Mouse (Mus musculus): ENCODE data around the gene Tubb2b. TPM values are rescaled to one million over a fixed set of nuclear protein-coding genes. Genes with fewer than 3 reads are reported as not detected.

Tubb2b gene
- polyA plus RNA-seq, 1 experiment from 2014 or later = 13.4 TPM

- WGBS = 42% methylated on average over 4 of the region's 4 CpGs
- Histone ChIP-seq H3K4me1 (replicated peaks; ENCODE audit: control insufficient read depth, insufficient read depth) (no peaks in the 10 kb centered on the region), H3K9me3 (ENCODE audit: control insufficient read depth, low read length) (no peaks in the 10 kb centered on the region), H3K4me2 (replicated peaks; ENCODE audit: low read depth) (no peak overlapping the region), H3K27me3 (ENCODE audit: control insufficient read depth, insufficient read depth, low read length) (no peaks in the 10 kb centered on the region), H3K4me3 (ENCODE audit: low read depth, low read length) (no peak overlapping the region), H3K9ac (ENCODE audit: low read length) (no peak overlapping the region), H3K36me3 (ENCODE audit: control insufficient read depth, insufficient read depth, low read length) (no peaks in the 10 kb centered on the region), H3K27ac (replicated peaks) (no peak overlapping the region)
- peak; percentile 47; the same call in 1 of the 2 replicates for ATAC-seq (ENCODE audit: low FRiP score, low TSS enrichment)
- DNase-seq (ENCODE audit: low spot score) = peak; percentile 34
- no peak for TF ChIP-seq CTCF (IDR thresholded peaks at IDR 0.05; ENCODE audit: low read depth)
- no peak for TF ChIP-seq EP300 (optimal IDR thresholded peaks at IDR 0.05)
These were observed 20.6 kb downstream of the Tubb2b start for GRCm38 (mm10) chr13:34109677-34110058.

GRCm38 (mm10) chr13:34109035-34109676 lies 21.1 kb downstream of the Tubb2b start:
- no peaks in the 10 kb centered on the region for H3K9me3 ChIP-seq (ENCODE audit: control insufficient read depth, low read length)
- no peak overlapping the region for H3K4me3 ChIP-seq (ENCODE audit: low read depth, low read length)
- H3K4me2 ChIP-seq (replicated peaks; ENCODE audit: low read depth) = no peak overlapping the region
- H3K27ac ChIP-seq (replicated peaks) = no peak overlapping the region
- H3K27me3 ChIP-seq (ENCODE audit: control insufficient read depth, insufficient read depth, low read length) = no peaks in the 10 kb centered on the region
- no peaks in the 10 kb centered on the region for H3K36me3 ChIP-seq (ENCODE audit: control insufficient read depth, insufficient read depth, low read length)
- no peaks in the 10 kb centered on the region for H3K4me1 ChIP-seq (replicated peaks; ENCODE audit: control insufficient read depth, insufficient read depth)
- no peak for ATAC-seq (ENCODE audit: low FRiP score, low TSS enrichment)
- DNase-seq (ENCODE audit: low spot score) = no peak
- H3K9ac ChIP-seq (ENCODE audit: low read length) = no peak overlapping the region
- 68% methylated on average over 4 of the region's 4 CpGs for WGBS
- TF ChIP-seq CTCF (IDR thresholded peaks at IDR 0.05; ENCODE audit: low read depth) (no peak), EP300 (optimal IDR thresholded peaks at IDR 0.05) (no peak)

DNA sequence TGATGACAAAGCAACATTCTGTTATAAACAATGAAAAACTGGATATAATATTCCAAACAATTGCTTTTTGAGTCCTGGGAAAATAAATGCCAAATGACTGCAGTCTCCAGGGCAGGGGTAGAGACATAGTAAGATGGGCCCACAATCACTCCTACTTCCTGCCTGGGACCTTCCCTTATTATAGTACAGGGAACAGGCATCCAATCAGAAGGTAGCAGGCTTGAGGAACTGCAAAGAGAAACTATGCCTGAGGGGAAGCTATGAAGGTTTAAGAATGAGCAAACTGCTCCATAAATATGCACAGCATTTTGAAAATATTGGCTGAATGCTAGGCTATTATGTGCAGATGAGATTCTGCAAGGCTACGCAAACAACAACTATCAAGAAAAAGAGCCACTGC lies 23.3 kb downstream of the Tubb2b start:
- TF ChIP-seq EP300 (optimal IDR thresholded peaks at IDR 0.05) (no peak), CTCF (IDR thresholded peaks at IDR 0.05; ENCODE audit: low read depth) (no peak)
- H3K27me3 ChIP-seq (ENCODE audit: control insufficient read depth, insufficient read depth, low read length) = no peaks in the 10 kb centered on the region
- H3K9me3 ChIP-seq (ENCODE audit: control insufficient read depth, low read length) = no peaks in the 10 kb centered on the region
- H3K4me3 ChIP-seq (ENCODE audit: low read depth, low read length) = no peak overlapping the region
- no peaks in the 10 kb centered on the region for H3K36me3 ChIP-seq (ENCODE audit: control insufficient read depth, insufficient read depth, low read length)
- H3K27ac ChIP-seq (replicated peaks) = no peak overlapping the region
- H3K4me2 ChIP-seq (replicated peaks; ENCODE audit: low read depth) = no peak overlapping the region
- no peak for DNase-seq (ENCODE audit: low spot score)
- H3K4me1 ChIP-seq (replicated peaks; ENCODE audit: control insufficient read depth, insufficient read depth) = no peaks in the 10 kb centered on the region
- no peak overlapping the region for H3K9ac ChIP-seq (ENCODE audit: low read length)
- 100% methylated on average over 1 of the region's 1 CpGs for WGBS
- no peak for ATAC-seq (ENCODE audit: low FRiP score, low TSS enrichment)

GRCm38 (mm10) chr13:34106256-34106655 lies 24.0 kb downstream of the Tubb2b start:
- Histone ChIP-seq H3K4me2 (replicated peaks; ENCODE audit: low read depth) (no peak overlapping the region), H3K4me1 (replicated peaks; ENCODE audit: control insufficient read depth, insufficient read depth) (no peaks in the 10 kb centered on the region), H3K27ac (replicated peaks) (no peak overlapping the region), H3K27me3 (ENCODE audit: control insufficient read depth, insufficient read depth, low read length) (no peaks in the 10 kb centered on the region), H3K9me3 (ENCODE audit: control insufficient read depth, low read length) (no peaks in the 10 kb centered on the region), H3K4me3 (ENCODE audit: low read depth, low read length) (no peak overlapping the region), H3K9ac (ENCODE audit: low read length) (no peak overlapping the region), H3K36me3 (ENCODE audit: control insufficient read depth, insufficient read depth, low read length) (no peaks in the 10 kb centered on the region)
- DNase-seq (ENCODE audit: low spot score) (no peak), ATAC-seq (ENCODE audit: low FRiP score, low TSS enrichment) (no peak)
- 98% methylated on average over 2 of the region's 2 CpGs for WGBS
- TF ChIP-seq CTCF (IDR thresholded peaks at IDR 0.05; ENCODE audit: low read depth) = no peak
- no peak for TF ChIP-seq EP300 (optimal IDR thresholded peaks at IDR 0.05)

- ATAC-seq (ENCODE audit: low FRiP score, low TSS enrichment) (no peak), DNase-seq (ENCODE audit: low spot score) (no peak)
- Histone ChIP-seq H3K27me3 (ENCODE audit: control insufficient read depth, insufficient read depth, low read length) (no peaks in the 10 kb centered on the region), H3K9me3 (ENCODE audit: control insufficient read depth, low read length) (no peaks in the 10 kb centered on the region), H3K4me1 (replicated peaks; ENCODE audit: control insufficient read depth, insufficient read depth) (no peaks in the 10 kb centered on the region), H3K27ac (replicated peaks) (no peak overlapping the region), H3K36me3 (ENCODE audit: control insufficient read depth, insufficient read depth, low read length) (no peaks in the 10 kb centered on the region), H3K4me2 (replicated peaks; ENCODE audit: low read depth) (no peak overlapping the region), H3K4me3 (ENCODE audit: low read depth, low read length) (no peak overlapping the region), H3K9ac (ENCODE audit: low read length) (no peak overlapping the region)
- WGBS = 73% methylated on average over 1 of the region's 1 CpGs
- TF ChIP-seq CTCF (IDR thresholded peaks at IDR 0.05; ENCODE audit: low read depth) (no peak), EP300 (optimal IDR thresholded peaks at IDR 0.05) (no peak)
These were observed 24.9 kb downstream of the Tubb2b start for GRCm38 (mm10) chr13:34105364-34105763.

- H3K4me2 ChIP-seq (replicated peaks; ENCODE audit: low read depth) = no peak overlapping the region
- H3K9me3 ChIP-seq (ENCODE audit: control insufficient read depth, low read length) = no peaks in the 10 kb centered on the region
- ATAC-seq (ENCODE audit: low FRiP score, low TSS enrichment) (no peak), DNase-seq (ENCODE audit: low spot score) (no peak)
- WGBS = 74% methylated on average over 9 of the region's 9 CpGs
- no peak overlapping the region for H3K4me3 ChIP-seq (ENCODE audit: low read depth, low read length)
- TF ChIP-seq CTCF (IDR thresholded peaks at IDR 0.05; ENCODE audit: low read depth) = no peak
- TF ChIP-seq EP300 (optimal IDR thresholded peaks at IDR 0.05) = no peak
- no peaks in the 10 kb centered on the region for H3K27me3 ChIP-seq (ENCODE audit: control insufficient read depth, insufficient read depth, low read length)
- H3K27ac ChIP-seq (replicated peaks) = no peak overlapping the region
- H3K36me3 ChIP-seq (ENCODE audit: control insufficient read depth, insufficient read depth, low read length) = no peaks in the 10 kb centered on the region
- H3K4me1 ChIP-seq (replicated peaks; ENCODE audit: control insufficient read depth, insufficient read depth) = no peaks in the 10 kb centered on the region
- H3K9ac ChIP-seq (ENCODE audit: low read length) = no peak overlapping the region
These were observed 28.4 kb downstream of the Tubb2b start for GRCm38 (mm10) chr13:34101908-34102307.

Measured in stomach, postnatal 0 days (tissue).